Mouse (Mus musculus) spleen, adult 2 months (tissue): ENCODE measurements around the gene Smim7. TPM values are rescaled to one million over a fixed set of nuclear protein-coding genes. Genes with fewer than 3 reads are reported as not detected.

Source experiments
- DNase-seq, 2 experiments: peaks; one replicate each; pipeline versions ENCODE4 v3.0.0 to v3.0.0-alpha.2; 2012 to 2021; ENCODE audit warnings: low spot score in 2 of 2, low read depth in 1 of 2
- H3K27ac ChIP-seq: fragments of 200-500 bp; 2 replicates; pipeline ENCODE4 v1.5.1; 2012; ENCODE audit warnings: low read length, inconsistent platforms; ENCODE audit not compliant: insufficient read depth
- H3K27me3 ChIP-seq: fragments of 200-500 bp; 2 replicates; pipeline ENCODE4 v1.6.1; 2012; ENCODE audit warnings: mild to moderate bottlenecking, moderate library complexity, low read length, inconsistent platforms; ENCODE audit not compliant: control insufficient read depth, insufficient read depth
- H3K36me3 ChIP-seq: fragments of 200-500 bp; 2 replicates; pipeline ENCODE4 v1.6.1; 2012; ENCODE audit warnings: mild to moderate bottlenecking, low read length, inconsistent platforms; ENCODE audit not compliant: control insufficient read depth, insufficient read depth
- H3K4me1 ChIP-seq: fragments of 200-500 bp; 2 replicates; pipeline ENCODE4 v1.6.1; 2011; ENCODE audit warnings: inconsistent platforms; ENCODE audit not compliant: control insufficient read depth, insufficient read depth, insufficient read length
- H3K4me3 ChIP-seq: fragments of 200-500 bp; 2 replicates; pipeline ENCODE4 v1.5.1; 2011; ENCODE audit warnings: mild to moderate bottlenecking, inconsistent platforms; ENCODE audit not compliant: insufficient read depth, insufficient read length; ENCODE audit errors: extremely low read depth
- CTCF ChIP-seq: fragments of 200-500 bp; IDR thresholded peaks from 2 replicates; pipeline ENCODE4 v1.5.1; 2011; ENCODE audit warnings: mild to moderate bottlenecking, inconsistent platforms; ENCODE audit not compliant: insufficient read depth, insufficient read length, insufficient replicate concordance; ENCODE audit errors: extremely low read depth
- POLR2A ChIP-seq: fragments of 200-500 bp; IDR thresholded peaks from 2 replicates; pipeline ENCODE4 v1.6.1; 2011; ENCODE audit warnings: low read depth, low read length, inconsistent platforms
- WGBS: fragments of 180-500 bp; shearing (Covaris S2); methylation state at CpG from one replicate; pipeline ENCODE4 v1.1.7; 2018; 5-methylcytosine and 5-hydroxymethylcytosine counted together
- polyA plus RNA-seq: library from polyadenylated mRNA; depleted of rRNA; stranded (reverse); fragments of >200 nt; gene quantifications from 2 replicates; pipeline ENCODE4 v1.2.3, GENCODE M21; 2012; rRNA removed

Gene Smim7
- polyA plus RNA-seq, 1 experiment, result 31.1 TPM

GRCm38 (mm10) chr8:72517421-72517988 is 53.4 kb downstream of the Smim7 start:
- H3K4me3 ChIP-seq, result no peak overlapping the region
- no peak overlapping the region for H3K27ac ChIP-seq
- DNase-seq, result no peak
- H3K27me3 ChIP-seq, result no peaks in the 10 kb centered on the region
- 88% methylated on average over 7 of the region's 7 CpGs for WGBS
- H3K36me3 ChIP-seq, result no peaks in the 10 kb centered on the region
- no peaks in the 10 kb centered on the region for H3K4me1 ChIP-seq
- TF ChIP-seq POLR2A, result no peak
- no peak for TF ChIP-seq CTCF

Other genes starting within 250 kb of the Smim7 start
- gene Eps15l1, start 149.6 kb downstream of the Smim7 start, polyA plus RNA-seq, result 36.9 and 37.1 TPM in 2 replicates
- 0.11 TPM in 1 of 2 replicates, not detected in the other for gene Calr3, start 127.2 kb downstream of the Smim7 start, polyA plus RNA-seq
- gene 1700030K09Rik, start 127.2 kb downstream of the Smim7 start, polyA plus RNA-seq, result 10.9 and 11.1 TPM in 2 replicates
- gene Cherp, start 95.9 kb downstream of the Smim7 start, polyA plus RNA-seq, result 63.6 and 71.2 TPM in 2 replicates
- gene Slc35e1, start 78.5 kb downstream of the Smim7 start, polyA plus RNA-seq, result 55.2 and 71.0 TPM in 2 replicates
- 11.2 and 16.7 TPM in 2 replicates for gene Med26, start 22.8 kb downstream of the Smim7 start, polyA plus RNA-seq
- 5.6 and 5.9 TPM in 2 replicates for gene Tmem38a, start 967 bp upstream of the Smim7 start, polyA plus RNA-seq
- 0.11 and 0.15 TPM in 2 replicates for gene Nwd1, start 75.6 kb upstream of the Smim7 start, polyA plus RNA-seq
- gene Sin3b, start 152.2 kb upstream of the Smim7 start, polyA plus RNA-seq, result 103 and 111 TPM in 2 replicates
- 26.8 and 35.7 TPM in 2 replicates for gene F2rl3, start 190.8 kb upstream of the Smim7 start, polyA plus RNA-seq